Mouse (Mus musculus) adrenal gland, postnatal 36 days (tissue): ENCODE measurements around the gene Ube2d2b. TPM values are rescaled to one million over a fixed set of nuclear protein-coding genes. Genes with fewer than 3 reads are reported as not detected.

Experiments used
- DNase-seq, 2 experiments: peaks; one replicate each; pipeline ENCODE4 v3.0.0; 2021; ENCODE audit warnings: mixed read lengths in 1 of 2
- long read RNA-seq, 2 experiments: library from polyadenylated mRNA; stranded (forward); transcript quantifications; one replicate each; pipeline ENCODE4 v2.0.0; 2021; ENCODE audit warnings: borderline sequencing depth in 2 of 2
- total RNA-seq, 2 experiments: library from RNA; stranded (reverse); gene quantifications; 2 replicates each; pipeline ENCODE4 v1.2.3; 2021

Gene Ube2d2b
- total RNA-seq: not detected
- long read RNA-seq, experiment 1: 0 reads
- long read RNA-seq, experiment 2: 0 reads

DNA sequence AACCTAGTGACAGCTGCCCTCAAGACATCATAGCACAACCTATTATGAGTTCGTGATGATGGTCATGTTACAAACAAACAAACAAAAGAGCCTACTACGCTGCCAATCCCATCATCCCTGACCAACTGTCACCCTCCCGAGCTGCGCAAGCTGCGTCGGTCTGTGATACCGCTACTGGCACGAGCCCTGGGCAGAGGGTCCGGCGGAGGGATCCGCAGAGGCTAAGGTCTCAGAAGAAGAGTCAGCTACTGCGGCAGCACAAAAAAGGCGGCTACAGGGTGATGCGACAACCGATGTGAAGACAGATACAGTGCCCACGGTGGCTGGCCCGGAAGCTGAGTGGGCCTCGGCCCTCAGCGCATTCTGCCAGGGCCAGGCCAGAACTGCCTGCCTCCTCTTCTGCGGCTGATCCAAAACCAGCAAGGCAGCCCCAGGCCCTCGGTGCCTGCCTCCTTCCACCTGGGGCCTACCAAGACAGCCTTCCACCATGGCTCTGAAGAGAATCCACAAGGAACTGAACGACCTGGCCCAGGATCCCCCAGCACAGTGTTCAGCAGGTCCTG is at the start of gene Ube2d2b:
Ube2d2b (plus strand) TSS at position 102 of the 563 bp plus-strand sequence.
- no peak for DNase-seq

- no peak for DNase-seq
Observed at GRCm38 (mm10) chr5:107782360-107782759, 47.5 kb upstream of the Ube2d2b start.

- DNase-seq: no peak
Observed at GRCm38 (mm10) chr5:107787682-107788443, 42.0 kb upstream of the Ube2d2b start.

DNA sequence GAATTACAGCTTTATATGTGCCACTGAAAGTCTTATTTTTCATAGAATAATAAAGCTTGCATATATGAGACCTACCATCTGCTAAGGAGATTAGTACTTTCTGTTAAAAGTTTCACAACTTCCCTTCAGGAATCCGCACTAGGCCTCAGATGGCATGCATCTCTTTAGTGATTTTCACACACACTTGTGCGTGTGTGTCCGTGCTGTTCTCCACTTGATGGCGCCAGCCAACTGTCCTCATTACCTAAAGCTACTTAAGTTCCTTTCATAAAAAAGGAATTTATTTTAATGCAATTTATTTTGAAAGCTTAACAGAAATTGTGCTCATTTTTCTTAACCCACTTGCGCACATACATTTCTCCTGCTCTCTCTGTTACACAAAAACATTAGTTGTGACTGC is 40.4 kb upstream of the Ube2d2b start:
- peak in 1 of 2 experiments; percentile 22 for DNase-seq

DNA sequence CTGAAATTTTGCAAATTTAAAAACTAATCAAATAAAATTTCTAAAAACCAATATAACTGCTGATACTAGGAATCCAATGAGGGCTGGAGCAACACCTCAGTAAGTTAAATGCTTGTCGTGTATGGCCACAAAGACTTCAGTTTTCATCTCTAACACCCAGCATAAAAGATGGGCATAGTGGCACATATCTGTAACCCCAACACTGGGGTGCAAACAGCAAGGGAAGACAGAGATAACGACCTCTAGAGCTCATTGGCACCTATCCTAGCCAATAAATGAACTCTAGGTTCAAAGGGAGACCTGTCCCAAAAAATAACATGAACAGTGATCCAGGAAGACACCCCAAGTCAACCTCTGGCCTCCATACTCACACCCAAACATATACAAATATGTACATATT is 37.9 kb upstream of the Ube2d2b start:
- DNase-seq: no peak

GRCm38 (mm10) chr5:107792516-107792915 is 37.4 kb upstream of the Ube2d2b start:
- DNase-seq: no peak

DNA sequence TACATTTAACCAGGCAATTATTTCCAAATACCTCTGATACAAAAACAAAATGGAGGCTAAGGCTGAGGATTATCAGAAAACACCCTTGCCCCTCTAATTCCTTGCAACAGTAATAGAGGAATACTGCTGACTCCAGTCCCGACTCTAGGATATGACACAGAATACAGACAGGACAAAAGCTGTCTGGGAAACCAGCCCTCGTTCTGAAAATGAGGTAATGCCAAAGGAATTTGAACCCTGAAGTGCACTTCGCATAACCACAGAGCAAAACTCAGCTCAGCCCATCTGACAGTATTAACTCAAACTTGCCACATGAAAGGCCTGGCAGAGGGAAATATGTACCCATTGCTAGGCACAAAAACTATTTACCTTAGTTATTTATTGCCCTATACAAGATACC is 36.6 kb upstream of the Ube2d2b start:
- DNase-seq: peak; percentile 5 to 31

- no peak for DNase-seq
Observed at GRCm38 (mm10) chr5:107793927-107794326, 36.0 kb upstream of the Ube2d2b start.

GRCm38 (mm10) chr5:107798290-107798689 is 31.6 kb upstream of the Ube2d2b start:
- no peak for DNase-seq

DNA sequence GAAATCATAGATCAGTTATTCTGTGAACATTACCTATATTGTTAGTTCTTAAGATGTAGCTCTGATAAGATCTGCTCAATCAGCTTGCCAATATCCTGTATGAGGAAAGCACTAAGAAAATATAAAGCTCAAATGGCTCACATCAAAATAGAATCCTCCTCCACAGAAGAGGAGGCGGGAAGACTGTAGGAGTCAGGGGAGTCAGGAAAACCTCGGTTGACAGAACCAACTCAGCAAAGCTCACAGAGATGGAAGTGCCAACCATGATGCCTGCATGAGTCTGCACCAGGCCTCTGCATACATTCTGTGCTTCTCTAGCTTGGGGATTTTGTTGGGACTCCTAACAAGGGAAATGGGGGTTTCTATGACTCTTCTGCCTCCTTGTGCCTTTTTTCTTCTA is 28.7 kb upstream of the Ube2d2b start:
- DNase-seq: no peak

DNA sequence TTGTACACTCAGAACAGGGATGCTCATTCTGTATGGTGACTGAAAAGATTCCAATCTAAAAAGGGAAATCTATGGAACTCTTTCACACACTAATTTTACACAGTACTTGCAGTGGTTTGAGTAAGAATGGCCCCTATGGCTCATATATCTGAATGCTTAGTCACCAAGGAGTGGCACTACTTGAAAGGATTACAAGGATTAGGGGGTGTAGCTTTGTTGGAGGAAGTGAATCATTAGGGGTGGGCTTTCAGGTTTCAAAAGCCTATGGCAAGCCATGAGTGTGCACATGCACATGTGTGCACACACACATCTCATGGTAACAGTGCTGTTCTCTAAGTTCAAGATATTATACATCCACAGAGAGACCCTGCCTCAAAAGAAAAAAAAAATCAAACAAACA is 27.3 kb upstream of the Ube2d2b start:
- no peak for DNase-seq

DNA sequence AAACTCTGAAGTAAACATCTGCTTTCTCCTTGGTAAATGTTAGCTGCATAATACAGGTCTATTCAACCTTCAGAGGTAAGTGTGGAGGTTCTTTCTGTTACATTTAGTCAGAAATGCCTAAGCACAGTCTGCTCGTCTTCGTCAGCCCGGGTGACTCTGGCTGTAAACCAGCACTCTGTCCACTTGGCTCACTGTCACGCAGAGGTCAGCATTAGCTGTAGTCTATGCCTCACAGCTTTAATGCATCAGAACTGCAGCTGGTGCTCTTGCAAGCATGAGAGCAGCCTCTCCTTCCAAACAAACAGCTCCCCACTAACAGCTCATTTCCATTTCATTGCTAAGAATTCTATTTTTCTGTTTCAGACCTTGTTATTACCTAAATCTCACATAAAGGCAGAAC is 22.4 kb upstream of the Ube2d2b start:
- DNase-seq: no peak

DNA sequence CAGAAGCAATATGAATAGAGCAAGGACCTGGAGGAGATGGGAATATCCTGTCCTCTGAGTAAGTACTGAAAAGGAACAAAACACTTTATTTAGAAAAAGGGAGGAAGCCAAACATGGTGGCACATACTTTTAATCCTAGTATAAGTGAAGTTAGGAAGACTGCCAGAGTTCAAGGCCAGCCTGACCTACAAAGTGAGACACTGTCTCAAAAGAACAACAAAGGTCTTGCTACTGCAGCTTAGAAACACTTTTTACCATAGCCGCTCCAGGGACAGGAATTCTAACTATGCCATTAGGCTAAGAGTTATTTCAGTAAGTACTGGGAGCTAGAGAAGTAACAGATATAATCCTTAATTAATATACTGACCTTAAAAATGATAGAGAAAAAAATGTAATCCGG is 15.2 kb upstream of the Ube2d2b start:
- no peak for DNase-seq

DNA sequence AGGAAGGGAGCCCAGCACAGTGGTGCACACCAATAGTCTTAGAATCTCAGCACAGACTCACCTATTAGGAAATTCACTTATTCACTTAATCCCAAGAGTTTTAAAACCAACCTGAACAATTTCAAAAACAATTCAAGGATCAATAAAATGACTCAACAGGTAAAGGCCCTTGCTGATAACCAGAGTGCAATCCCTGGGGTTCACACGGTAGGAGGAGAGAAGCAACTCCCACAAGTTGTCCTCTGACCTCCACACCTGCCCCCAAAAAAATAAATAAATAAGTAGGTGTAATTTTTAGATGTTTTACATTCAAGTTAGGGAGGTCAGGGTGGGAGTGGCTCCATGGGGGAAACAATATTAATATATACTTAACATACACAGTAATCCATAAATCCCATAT is 7.4 kb upstream of the Ube2d2b start:
- no peak for DNase-seq

GRCm38 (mm10) chr5:107831351-107831750 is 1.5 kb downstream of the Ube2d2b start:
- DNase-seq: no peak

- DNase-seq: no peak
Observed at GRCm38 (mm10) chr5:107834287-107834686, 4.4 kb downstream of the Ube2d2b start.

DNA sequence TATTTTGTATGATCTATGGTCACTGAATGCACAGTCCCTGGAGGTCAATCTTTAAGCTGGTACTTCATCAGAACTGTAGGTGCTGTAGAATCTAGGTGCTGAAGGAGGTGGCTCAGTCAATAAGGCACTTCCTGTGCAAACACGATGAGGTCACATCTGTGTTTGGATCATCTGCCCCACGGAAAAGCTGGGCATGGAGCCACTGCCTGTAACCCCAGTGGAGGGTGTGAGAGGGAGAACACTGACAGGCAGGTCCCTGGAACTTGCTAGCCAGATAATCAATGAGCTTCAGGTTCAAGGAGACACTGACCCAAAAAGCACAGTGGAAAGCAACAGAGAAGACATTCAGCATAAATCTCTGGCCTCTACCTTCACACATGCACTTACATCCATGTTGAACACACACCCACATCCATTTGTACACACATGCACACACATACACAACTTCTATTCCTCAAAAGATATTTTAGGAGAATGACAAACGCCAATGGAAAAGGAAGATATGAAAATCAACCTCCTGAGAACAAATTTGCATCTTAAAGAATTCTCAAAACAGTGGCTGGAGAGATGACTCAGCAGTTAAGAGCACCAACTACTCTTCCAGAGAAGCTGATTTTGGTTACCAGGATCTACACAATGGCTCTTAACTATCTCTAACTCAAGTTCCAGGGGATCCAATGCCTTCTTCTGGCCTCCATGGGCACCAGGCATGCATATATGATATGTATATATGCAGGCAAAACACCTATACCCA is 9.2 kb downstream of the Ube2d2b start:
- DNase-seq: peak; percentile 66 to 68

GRCm38 (mm10) chr5:107840549-107841238 is 10.8 kb downstream of the Ube2d2b start:
- no peak for DNase-seq

GRCm38 (mm10) chr5:107847349-107847748 is 17.4 kb downstream of the Ube2d2b start:
- peak; percentile 78 to 82 for DNase-seq

DNA sequence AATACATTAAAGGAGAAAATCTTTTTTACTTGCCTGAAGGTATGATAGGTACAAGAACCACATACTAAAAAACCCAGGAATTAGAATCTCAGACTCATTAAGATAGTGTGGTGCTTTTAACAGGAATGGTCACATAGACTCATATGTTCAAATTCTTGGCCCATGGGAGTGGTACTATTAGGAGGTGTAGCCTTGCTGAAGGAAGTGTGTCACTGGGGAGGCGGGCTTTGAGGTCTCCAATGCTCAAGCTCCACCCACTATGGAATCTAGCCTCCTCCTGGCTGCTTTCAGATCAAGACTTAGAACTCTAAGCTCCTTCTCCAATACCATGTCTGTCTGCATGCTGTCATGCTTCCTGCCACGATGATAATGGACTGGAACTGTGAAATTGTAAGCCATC is 17.9 kb downstream of the Ube2d2b start:
- DNase-seq: no peak

- DNase-seq: no peak
Observed at GRCm38 (mm10) chr5:107848964-107849363, 19.1 kb downstream of the Ube2d2b start.

- peak; percentile 37 to 52 for DNase-seq
Observed at GRCm38 (mm10) chr5:107853807-107854206, 23.9 kb downstream of the Ube2d2b start.

DNA sequence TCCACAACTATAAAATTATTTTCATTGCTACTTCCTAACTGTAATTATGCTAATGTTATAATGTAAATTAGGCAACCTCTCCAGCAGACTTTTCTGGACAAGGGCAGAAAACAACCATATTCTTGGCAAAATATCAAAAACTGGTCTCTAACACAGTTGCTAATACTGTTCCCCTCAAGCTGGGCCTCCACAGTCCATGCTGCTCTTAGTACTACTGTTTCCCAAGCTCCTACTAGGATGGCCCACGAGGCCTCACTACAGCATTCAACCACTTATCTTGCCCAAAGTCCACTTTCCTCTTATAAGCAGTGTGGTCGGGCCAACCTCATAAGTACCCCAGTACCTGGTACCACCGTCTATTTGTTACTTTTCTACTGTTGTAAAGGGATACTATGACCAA is 24.7 kb downstream of the Ube2d2b start:
- no peak for DNase-seq
